ENCODE assay signal across 10 mouse cellular contexts in the genomic region with DNA sequence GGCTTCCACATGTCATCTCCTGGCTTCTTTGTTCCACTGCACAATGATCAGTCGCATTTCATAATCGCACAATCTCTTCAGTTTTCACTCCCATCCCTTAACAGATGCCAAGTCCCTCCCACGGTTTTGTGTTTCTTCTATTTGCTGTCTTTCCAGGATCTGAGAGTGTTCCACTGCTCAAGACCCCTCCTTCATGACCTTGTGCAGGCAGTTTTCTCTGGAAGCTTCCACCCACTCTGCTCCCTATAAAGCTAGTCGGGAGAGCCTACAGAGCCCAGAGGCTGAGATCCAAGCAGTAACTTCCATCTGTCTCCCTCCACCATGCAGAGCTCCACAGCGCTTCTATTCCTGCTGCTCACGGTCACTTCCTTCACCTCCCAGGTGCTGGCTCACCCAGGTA. TPM values are rescaled to one million over a fixed set of nuclear protein-coding genes. Genes with fewer than 3 reads are reported as not detected.
DNase-seq lines count a peak whose midpoint lies in the region; ATAC-seq lines count a peak whose summit lies in the region.
"Had no signal": no experiment of that assay in that cellular context is flagged by ENCODE, and none has a peak within 500 bp of the region (broad histone marks: within the 10 kb centered on the region; RNA-seq: fewer than 3 reads in every experiment).

TSS of gene Ccl11 (plus strand) at position 178 of the 400 bp plus-strand sequence.

- no peak for ATAC-seq in megakaryocyte, adult 5-6 weeks (ENCODE audit: poor library complexity, severe bottlenecking)
- ATAC-seq: CD4-positive, CD25-positive, alpha-beta regulatory T cell, adult 4 months had no signal

- DNase-seq in layer of hippocampus, adult 18-20 months (ENCODE audit: low spot score in 2 of 2), result peak; percentile 14 to 49
- DNase-seq in layer of hippocampus, postnatal 25 days (ENCODE audit: extremely low spot score in 1 of 2, low spot score in 1 of 2), result no peak
- DNase-seq in urinary bladder, adult 2 months (ENCODE audit: low spot score), result no peak
- DNase-seq in urinary bladder, postnatal 10 days (ENCODE audit: low spot score), result no peak
- peak; percentile 21 to 35 for DNase-seq in left cerebral cortex, postnatal 36 days (ENCODE audit: low spot score in 2 of 2)
- DNase-seq in cerebellum, postnatal 10 days, result no peak
- DNase-seq: cerebellum, adult 9-11 months; kidney, adult 18-20 months had no signal

- intact Hi-C loops in left cerebral cortex, postnatal 36 days (cut with DNase I), result no loop called here

RNA-seq across cellular contexts. Expression of gene Ccl11, which starts in this region (rescaled TPM):
- under 1 TPM; 0.50 to 0.61 TPM for total RNA-seq in layer of hippocampus, adult 18-20 months (2021)
- total RNA-seq in layer of hippocampus, postnatal 25 days (2021), result under 1 TPM; 0.34 to 0.35 TPM
- 29.1 and 31.1 TPM in 2 replicates for polyA plus RNA-seq in urinary bladder, adult 2 months (2012; rRNA removed)
- total RNA-seq in left cerebral cortex, postnatal 36 days (2021), result under 1 TPM in 1 of 2 experiments, not detected in 1; 0.39 TPM
- not detected in 2 replicates for total RNA-seq in megakaryocyte, adult 5-6 weeks (2015)
- total RNA-seq in megakaryocyte, adult 5-6 weeks (2017), result not detected in 2 replicates
- polyA plus RNA-seq: CD4-positive, CD25-positive, alpha-beta regulatory T cell, adult 4 months had no signal

Comparison
In these comparisons a context has a peak if more than half of its experiments do, and no peak if none do; other contexts are left out.
1. Peak in DNase-seq in layer of hippocampus, adult 18-20 months; RNA of the gene not detected or under 1 TPM.
2. Peak in DNase-seq in left cerebral cortex, postnatal 36 days; RNA of the gene not detected or under 1 TPM.